17 mouse cellular contexts compared by ENCODE assay signal in the genomic region with DNA sequence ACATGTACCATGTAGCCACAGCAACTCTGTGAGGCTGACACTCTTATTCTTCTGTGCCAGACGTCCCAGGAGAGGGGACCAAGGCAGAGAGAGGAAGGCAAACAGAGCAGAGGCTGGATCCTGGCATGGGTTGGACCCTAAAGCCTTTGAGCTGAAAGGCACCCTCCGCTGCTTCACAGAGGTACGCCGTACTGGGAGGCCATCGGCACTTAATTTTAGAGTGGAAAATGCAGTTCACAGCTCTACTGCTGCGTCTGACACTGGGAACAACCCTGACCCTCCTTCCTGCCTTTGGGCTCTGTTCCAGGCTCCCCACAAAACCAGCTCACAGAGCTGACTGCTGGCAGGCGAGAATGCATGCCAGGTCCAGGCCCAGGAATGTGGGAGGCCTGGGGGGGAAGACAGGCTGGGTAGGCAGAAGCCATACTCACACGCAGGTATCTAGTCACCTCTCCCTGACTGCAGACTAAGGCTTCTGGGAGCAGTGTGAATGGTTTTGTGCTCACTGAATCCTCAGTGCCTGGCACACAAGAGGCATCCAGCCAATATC. TPM values are rescaled to one million over a fixed set of nuclear protein-coding genes. Genes with fewer than 3 reads are reported as not detected.
DNase-seq lines count a peak whose midpoint lies in the region; ATAC-seq lines count a peak whose summit lies in the region.
"Had no signal": no experiment of that assay in that cellular context is flagged by ENCODE, and none has a peak within 500 bp of the region (broad histone marks: within the 10 kb centered on the region; RNA-seq: fewer than 3 reads in every experiment).

No protein-coding gene starts in this region.

- H3K9ac ChIP-seq in hindbrain, embryonic 16.5 days (ENCODE audit: low read depth, low read length): no peak overlapping the region
- no peak overlapping the region for H3K9ac ChIP-seq in hindbrain, embryonic 13.5 days
- H3K9ac ChIP-seq: embryonic facial prominence, embryonic 12.5 days; hindbrain, embryonic 14.5 days; liver, embryonic 12.5 days had no signal

- H3K36me3 ChIP-seq in hindbrain, embryonic 16.5 days (ENCODE audit: control insufficient read depth, insufficient read depth, low read length): no peaks in the 10 kb centered on the region
- H3K36me3 ChIP-seq in hindbrain, embryonic 13.5 days: no peaks in the 10 kb centered on the region
- H3K36me3 ChIP-seq: embryonic facial prominence, embryonic 12.5 days; liver, embryonic 12.5 days had no signal

- H3K4me2 ChIP-seq in hindbrain, embryonic 16.5 days (ENCODE audit: low read length): no peak overlapping the region
- H3K4me2 ChIP-seq in hindbrain, embryonic 13.5 days: no peak overlapping the region
- H3K4me2 ChIP-seq: embryonic facial prominence, embryonic 12.5 days; hindbrain, embryonic 14.5 days; liver, embryonic 12.5 days; midbrain, embryonic 11.5 days had no signal

- WGBS in hindbrain, embryonic 16.5 days: 51% methylated on average over 8 of the region's 8 CpGs
- 73% methylated on average over 8 of the region's 8 CpGs for WGBS in hindbrain, embryonic 13.5 days

- DNase-seq in adrenal gland, postnatal 10 days: peak; percentile 51
- DNase-seq in adrenal gland, postnatal 4 days (ENCODE audit: low spot score in 2 of 2): no peak
- DNase-seq in 3134 (ENCODE audit: extremely low read depth, insufficient read length, low spot score): peak; percentile 56
- peak; percentile 56 to 67 for DNase-seq in cerebellum, postnatal 10 days
- no peak for DNase-seq in right cerebral cortex, adult 18-20 months
- DNase-seq in spleen, adult 12 weeks (ENCODE audit: low spot score): no peak
- DNase-seq: heart, adult 18-20 months; kidney, postnatal 25 days; layer of hippocampus, adult 9-11 months had no signal

- peak; percentile 30; the same call in 1 of the 2 replicates for ATAC-seq in hindbrain, embryonic 16.5 days
- no peak for ATAC-seq in hindbrain, embryonic 13.5 days (ENCODE audit: low FRiP score)
- ATAC-seq: intestine, postnatal 0 days; liver, embryonic 12.5 days had no signal

- no peaks in the 10 kb centered on the region for H3K27me3 ChIP-seq in hindbrain, embryonic 16.5 days (replicated peaks; ENCODE audit: control insufficient read depth, insufficient read depth, low read length)
- no peaks in the 10 kb centered on the region for H3K27me3 ChIP-seq in hindbrain, embryonic 13.5 days

- H3K9me3 ChIP-seq in hindbrain, embryonic 16.5 days (ENCODE audit: control insufficient read depth, low read length): no peaks in the 10 kb centered on the region
- H3K9me3 ChIP-seq in hindbrain, embryonic 13.5 days: no peaks in the 10 kb centered on the region
- H3K9me3 ChIP-seq: embryonic facial prominence, embryonic 12.5 days; liver, embryonic 12.5 days had no signal

- H3K27ac ChIP-seq in hindbrain, embryonic 16.5 days (ENCODE audit: low read depth, low read length): no peak overlapping the region
- H3K27ac ChIP-seq in hindbrain, embryonic 13.5 days: no peak overlapping the region
- H3K27ac ChIP-seq: embryonic facial prominence, embryonic 12.5 days; hindbrain, embryonic 14.5 days; liver, embryonic 12.5 days had no signal

- H3K4me1 ChIP-seq in hindbrain, embryonic 16.5 days (ENCODE audit: control insufficient read depth, insufficient read depth, low read depth, low read length): no peaks in the 10 kb centered on the region; the same call in 1 of the 2 replicates
- no peaks in the 10 kb centered on the region for H3K4me1 ChIP-seq in hindbrain, embryonic 13.5 days (replicated peaks)
- H3K4me1 ChIP-seq: liver, embryonic 12.5 days had no signal

- no peak overlapping the region for H3K4me3 ChIP-seq in hindbrain, embryonic 16.5 days (ENCODE audit: low read length)
- H3K4me3 ChIP-seq in hindbrain, embryonic 13.5 days: no peak overlapping the region
- H3K4me3 ChIP-seq: embryonic facial prominence, embryonic 12.5 days; liver, embryonic 12.5 days had no signal

RNA-seq across cellular contexts. Expression of a gene that starts 48.9 kb away (rescaled TPM):
- total RNA-seq in adrenal gland, postnatal 10 days (2021): 10 to 100 TPM; 11.4 to 13.6 TPM
- total RNA-seq in adrenal gland, postnatal 4 days (2021): 1 to 10 TPM; 6.9 to 7.1 TPM
- 0.20 and 0.31 TPM in 2 replicates for polyA plus RNA-seq in hindbrain, embryonic 16.5 days (2015; fragmentation: Nextera tagmentation; extraction: Ambion mirVana)
- 0.14 and 0.31 TPM in 2 replicates for polyA plus RNA-seq in hindbrain, embryonic 13.5 days (2015; fragmentation: Nextera tagmentation; extraction: Ambion mirVana)
- polyA plus RNA-seq: forebrain, embryonic 11.5 days had no signal

RNA-seq across cellular contexts. Expression of a gene that starts 54.4 kb away (rescaled TPM):
- total RNA-seq in adrenal gland, postnatal 10 days (2021): 100 to 1,000 TPM in 1 of 2 experiments, 10 to 100 TPM in 1; 94.6 to 121 TPM
- total RNA-seq in adrenal gland, postnatal 4 days (2021): 10 to 100 TPM; 68.3 to 77.9 TPM
- polyA plus RNA-seq in hindbrain, embryonic 16.5 days (2015; fragmentation: Nextera tagmentation; extraction: Ambion mirVana): 140 and 142 TPM in 2 replicates
- polyA plus RNA-seq in hindbrain, embryonic 13.5 days (2015; fragmentation: Nextera tagmentation; extraction: Ambion mirVana): 154 and 158 TPM in 2 replicates

RNA-seq across cellular contexts. Expression of a gene that starts 54.5 kb away (rescaled TPM):
- 10 to 100 TPM; 65.4 to 69.5 TPM for total RNA-seq in adrenal gland, postnatal 10 days (2021)
- total RNA-seq in adrenal gland, postnatal 4 days (2021): 10 to 100 TPM; 74.7 to 75.6 TPM
- 57.6 and 59.6 TPM in 2 replicates for polyA plus RNA-seq in hindbrain, embryonic 16.5 days (2015; fragmentation: Nextera tagmentation; extraction: Ambion mirVana)
- 80.8 and 82.3 TPM in 2 replicates for polyA plus RNA-seq in hindbrain, embryonic 13.5 days (2015; fragmentation: Nextera tagmentation; extraction: Ambion mirVana)

Comparison
In these comparisons a context has a peak if more than half of its experiments do, and no peak if none do; other contexts are left out.
1. DNase-seq: peak in adrenal gland, postnatal 10 days (single experiment), 3134 (single experiment) and cerebellum, postnatal 10 days (2 of 2); none in adrenal gland, postnatal 4 days (0 of 2), right cerebral cortex, adult 18-20 months (single experiment) and spleen, adult 12 weeks (single experiment).